Comparison of ENCODE assay signal across 23 mouse cellular contexts in genomic region chr13:94091366-94091765, GRCm38 (mm10). TPM values are rescaled to one million over a fixed set of nuclear protein-coding genes. Genes with fewer than 3 reads are reported as not detected.
DNase-seq lines count a peak whose midpoint lies in the region; ATAC-seq and TF ChIP-seq lines count a peak whose summit lies in the region.
"Had no signal": no experiment of that assay in that cellular context is flagged by ENCODE, and none has a peak within 500 bp of the region (broad histone marks: within the 10 kb centered on the region; RNA-seq: fewer than 3 reads in every experiment).

No protein-coding gene starts in this region.

- no peak overlapping the region for H3K4me3 ChIP-seq in kidney, embryonic 15.5 days (replicated peaks)
- no peak overlapping the region for H3K4me3 ChIP-seq in lung, embryonic 14.5 days (ENCODE audit: low read depth, low read length)
- H3K4me3 ChIP-seq: embryonic facial prominence, embryonic 13.5 days; embryonic facial prominence, embryonic 15.5 days; erythroblast, embryonic 14.5 days; forebrain, embryonic 10.5 days; forebrain, embryonic 12.5 days had no signal

- no peaks in the 10 kb centered on the region for H3K27me3 ChIP-seq in kidney, embryonic 15.5 days
- no peaks in the 10 kb centered on the region for H3K27me3 ChIP-seq in lung, embryonic 14.5 days (ENCODE audit: insufficient read depth, low read length)
- H3K27me3 ChIP-seq: embryonic facial prominence, embryonic 13.5 days; embryonic facial prominence, embryonic 15.5 days; forebrain, embryonic 12.5 days had no signal

- ATAC-seq in kidney, embryonic 15.5 days (replicated peaks; ENCODE audit: low FRiP score), result no peak
- ATAC-seq in lung, embryonic 14.5 days (ENCODE audit: insufficient read depth), result no peak
- ATAC-seq in frontal cortex, adult (ENCODE audit: low TSS enrichment), result no peak
- ATAC-seq: forebrain, embryonic 14.5 days; forebrain, embryonic 16.5 days had no signal

- no peak for DNase-seq in kidney, adult 11 months
- no peak for DNase-seq in lung, embryonic 14.5 days
- no peak for DNase-seq in lung, postnatal 36 days
- DNase-seq in embryo, embryonic 10.5 days (ENCODE audit: low spot score), result peak; percentile 54
- DNase-seq in embryo, embryonic 9.5 days (ENCODE audit: extremely low spot score), result peak; percentile 51
- DNase-seq: adrenal gland, adult 2 months; adrenal gland, postnatal 10 days; adrenal gland, postnatal 25 days; cerebellum, adult 11 months; cerebellum, adult 18-20 months; cerebellum, adult 8-10 months; cerebellum, adult 9-11 months; cerebellum, postnatal 14 days; cerebellum, postnatal 36 days had no signal

- WGBS in kidney, embryonic 15.5 days, result 38% methylated on average over 2 of the region's 2 CpGs
- WGBS in lung, embryonic 14.5 days, result 39% methylated on average over 2 of the region's 2 CpGs

- no peak overlapping the region for H3K9ac ChIP-seq in kidney, embryonic 15.5 days
- H3K9ac ChIP-seq in lung, embryonic 14.5 days, result no peak overlapping the region
- H3K9ac ChIP-seq: embryonic facial prominence, embryonic 13.5 days; embryonic facial prominence, embryonic 15.5 days; forebrain, embryonic 12.5 days had no signal

- H3K36me3 ChIP-seq in kidney, embryonic 15.5 days, result peaks cover 14% of the 10 kb centered on the region
- H3K36me3 ChIP-seq in lung, embryonic 14.5 days (ENCODE audit: insufficient read depth), result peaks cover 9% of the 10 kb centered on the region; the same call in 1 of the 2 replicates
- H3K36me3 ChIP-seq: embryonic facial prominence, embryonic 15.5 days; forebrain, embryonic 12.5 days had no signal

- TF ChIP-seq CTCF in lung, embryonic 14.5 days (IDR thresholded peaks at IDR 0.05; ENCODE audit: low read depth), result no peak

- no peak overlapping the region for H3K4me2 ChIP-seq in kidney, embryonic 15.5 days
- no peak overlapping the region for H3K4me2 ChIP-seq in lung, embryonic 14.5 days
- H3K4me2 ChIP-seq: embryonic facial prominence, embryonic 13.5 days; embryonic facial prominence, embryonic 15.5 days; forebrain, embryonic 12.5 days had no signal

- H3K4me1 ChIP-seq in kidney, embryonic 15.5 days, result peaks cover 83% of the 10 kb centered on the region
- peaks cover 40% of the 10 kb centered on the region for H3K4me1 ChIP-seq in lung, embryonic 14.5 days (ENCODE audit: insufficient read depth)
- H3K4me1 ChIP-seq: forebrain, embryonic 12.5 days had no signal

- H3K27ac ChIP-seq in kidney, embryonic 15.5 days, result peak overlapping the region; percentile 52
- H3K27ac ChIP-seq in lung, embryonic 14.5 days (ENCODE audit: low read depth), result peak overlapping the region; percentile 19; the same call in 1 of the 2 replicates
- H3K27ac ChIP-seq: embryonic facial prominence, embryonic 13.5 days; embryonic facial prominence, embryonic 15.5 days; forebrain, embryonic 10.5 days; forebrain, embryonic 12.5 days had no signal

- no peaks in the 10 kb centered on the region for H3K9me3 ChIP-seq in kidney, embryonic 15.5 days (replicated peaks)
- H3K9me3 ChIP-seq in lung, embryonic 14.5 days (ENCODE audit: low read depth, low read length), result no peaks in the 10 kb centered on the region
- H3K9me3 ChIP-seq: embryonic facial prominence, embryonic 13.5 days; embryonic facial prominence, embryonic 15.5 days; forebrain, embryonic 10.5 days; forebrain, embryonic 12.5 days had no signal

RNA-seq across cellular contexts. Expression of gene Lhfpl2, which starts 33.8 kb away (rescaled TPM):
- polyA plus RNA-seq in kidney, embryonic 15.5 days (2015; fragmentation: Nextera tagmentation; extraction: Ambion mirVana), result 87.7 and 89.1 TPM in 2 replicates
- 61.2 and 64.5 TPM in 2 replicates for polyA plus RNA-seq in lung, embryonic 14.5 days (2014; fragmentation: Nextera tagmentation; extraction: Ambion mirVana)
- polyA plus RNA-seq: erythroblast, embryonic 14.5 days had no signal

Comparison
In these comparisons a context has a peak if more than half of its experiments do, and no peak if none do; other contexts are left out.
1. DNase-seq: peak in embryo, embryonic 10.5 days (single experiment) and embryo, embryonic 9.5 days (single experiment); none in kidney, adult 11 months (single experiment), lung, embryonic 14.5 days (single experiment) and lung, postnatal 36 days (single experiment).